Mouse (Mus musculus): ENCODE results near the gene Grik1.

Grik1 gene

DNA sequence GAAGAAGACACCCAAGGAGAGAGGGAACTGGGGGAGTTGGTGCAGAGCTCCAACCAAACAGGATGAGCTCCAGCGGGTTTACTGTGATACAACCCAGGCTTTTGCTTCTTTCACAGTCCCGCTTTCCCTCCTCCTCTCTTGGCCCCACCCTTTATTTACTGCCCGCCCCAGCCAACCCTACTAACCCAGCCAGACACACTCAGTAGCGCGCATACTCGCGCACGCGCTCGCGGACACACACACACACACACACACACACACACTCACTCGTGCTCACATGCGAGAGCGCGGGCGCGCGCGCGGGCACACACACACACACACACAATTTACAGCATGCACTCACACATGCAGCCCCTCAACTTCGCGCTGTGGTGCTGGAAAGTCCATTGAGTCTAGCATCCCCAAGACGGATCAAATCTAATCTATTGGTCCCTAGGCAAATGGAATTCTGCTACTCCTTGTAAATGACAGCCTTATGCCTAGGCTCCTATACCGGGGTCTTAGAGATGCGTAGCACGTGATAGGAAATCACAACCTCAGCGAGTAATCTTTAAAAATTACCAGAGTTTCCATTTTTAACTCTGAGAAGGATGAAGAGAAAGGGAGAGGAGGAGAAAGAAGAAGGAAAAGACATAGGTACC, at the start of gene Grik1:
TSS of gene Grik1 (minus strand) at position 134 of the 641 bp plus-strand sequence.
- in situ Hi-C loops (cut with MboI; ENCODE audit: low pct_unique_long_range_greater_than_20kb in 1 of 2, low sequenced_read_pairs in 2 of 2, unreplicated experiment in 1 of 2): no loop called here

- in situ Hi-C loops (cut with MboI; ENCODE audit: low pct_unique_long_range_greater_than_20kb in 1 of 2, low sequenced_read_pairs in 2 of 2, unreplicated experiment in 1 of 2): no loop called here
These were observed 4.1 kb upstream of the Grik1 start for GRCm38 (mm10) chr16:88294209-88294608.

- in situ Hi-C loops (cut with MboI; ENCODE audit: low pct_unique_long_range_greater_than_20kb in 1 of 2, low sequenced_read_pairs in 2 of 2, unreplicated experiment in 1 of 2): no loop called here
These were observed 514 bp downstream of the Grik1 start for GRCm38 (mm10) chr16:88289421-88290081.

DNA sequence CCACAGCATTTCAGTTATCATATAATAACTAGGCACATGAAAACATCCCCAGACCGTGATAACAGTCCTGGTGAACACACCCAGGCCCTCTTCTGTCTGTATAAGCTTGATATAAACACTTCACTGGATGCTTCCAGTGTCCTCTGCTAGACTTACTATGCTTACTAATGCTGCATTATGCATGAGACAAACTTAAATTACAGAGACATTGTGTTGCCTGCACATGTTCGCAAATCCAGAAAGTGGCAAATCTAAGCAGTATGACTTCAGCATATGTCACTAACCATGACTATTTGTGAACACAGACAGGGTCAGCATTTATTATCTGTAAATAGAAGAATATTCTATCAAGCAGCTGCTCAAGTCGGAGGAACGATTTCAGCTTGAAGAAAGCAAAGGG, 31.7 kb downstream of the Grik1 start:
- in situ Hi-C loops (cut with MboI; ENCODE audit: low pct_unique_long_range_greater_than_20kb in 1 of 2, low sequenced_read_pairs in 2 of 2, unreplicated experiment in 1 of 2): no loop called here

DNA sequence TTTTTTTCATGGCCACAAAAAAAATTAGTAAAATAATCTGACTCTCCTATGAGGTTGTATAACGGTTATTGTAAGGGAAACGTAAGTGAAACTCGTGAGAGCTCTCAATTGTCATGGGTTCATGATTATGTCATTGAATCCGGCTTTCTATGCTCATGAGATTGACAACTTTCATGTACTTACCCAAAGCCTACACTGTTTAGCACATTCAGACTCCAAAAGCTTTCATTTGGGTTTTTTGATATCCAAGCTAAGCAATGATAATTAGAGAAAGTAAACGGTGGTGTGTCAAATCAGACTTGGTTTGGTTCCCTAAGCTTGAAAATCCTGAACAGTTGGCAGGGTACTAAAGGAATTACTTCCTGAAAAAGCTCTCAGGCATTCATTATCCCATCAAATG, 33.0 kb downstream of the Grik1 start:
- in situ Hi-C loops (cut with MboI; ENCODE audit: low pct_unique_long_range_greater_than_20kb in 1 of 2, low sequenced_read_pairs in 2 of 2, unreplicated experiment in 1 of 2): no loop called here

DNA sequence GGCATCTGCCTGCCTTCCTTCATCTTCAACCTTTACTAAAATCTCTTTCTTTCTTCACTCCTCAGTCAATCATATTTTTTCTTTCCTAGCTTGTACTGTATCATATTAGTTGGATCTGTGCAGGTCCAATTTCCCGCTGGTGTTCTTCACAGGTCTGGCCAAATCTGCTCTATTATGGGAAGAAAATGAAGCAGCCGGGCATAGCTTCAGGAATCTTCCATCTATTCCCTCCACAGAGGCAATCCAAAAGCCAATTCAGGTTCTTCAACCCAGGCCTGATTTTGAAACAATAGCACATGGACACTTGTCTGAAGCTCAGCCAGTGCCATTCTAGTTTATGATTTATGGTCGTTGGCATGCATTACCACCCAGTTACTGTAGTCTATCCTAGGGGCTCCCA, 34.0 kb downstream of the Grik1 start:
- in situ Hi-C loops (cut with MboI; ENCODE audit: low pct_unique_long_range_greater_than_20kb in 1 of 2, low sequenced_read_pairs in 2 of 2, unreplicated experiment in 1 of 2): no loop called here

GRCm38 (mm10) chr16:88252676-88253075, 37.4 kb downstream of the Grik1 start:
- in situ Hi-C loops (cut with MboI; ENCODE audit: low pct_unique_long_range_greater_than_20kb in 1 of 2, low sequenced_read_pairs in 2 of 2, unreplicated experiment in 1 of 2): no loop called here

GRCm38 (mm10) chr16:88251049-88251448, 39.0 kb downstream of the Grik1 start:
- in situ Hi-C loops (cut with MboI; ENCODE audit: low pct_unique_long_range_greater_than_20kb in 1 of 2, low sequenced_read_pairs in 2 of 2, unreplicated experiment in 1 of 2): no loop called here

DNA sequence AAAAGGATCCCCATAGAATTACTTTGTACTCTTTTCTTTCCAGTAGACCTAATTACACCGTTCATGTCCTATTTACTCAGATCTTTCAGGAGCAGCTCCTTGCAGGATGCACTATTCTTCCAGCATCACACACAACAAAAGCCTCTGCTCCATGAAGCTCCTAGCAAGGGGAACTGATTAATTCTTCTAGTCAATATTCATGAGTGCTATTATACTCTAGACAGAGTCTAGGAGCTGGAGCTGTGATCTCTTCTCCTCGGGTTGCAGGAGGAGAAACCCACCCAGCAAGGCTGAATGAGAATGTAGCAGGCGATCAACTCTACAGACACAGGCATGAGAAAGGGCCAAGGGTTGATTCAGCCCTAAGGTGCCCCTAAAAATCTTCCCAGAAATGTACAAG, 40.2 kb downstream of the Grik1 start:
- in situ Hi-C loops (cut with MboI; ENCODE audit: low pct_unique_long_range_greater_than_20kb in 1 of 2, low sequenced_read_pairs in 2 of 2, unreplicated experiment in 1 of 2): no loop called here

DNA sequence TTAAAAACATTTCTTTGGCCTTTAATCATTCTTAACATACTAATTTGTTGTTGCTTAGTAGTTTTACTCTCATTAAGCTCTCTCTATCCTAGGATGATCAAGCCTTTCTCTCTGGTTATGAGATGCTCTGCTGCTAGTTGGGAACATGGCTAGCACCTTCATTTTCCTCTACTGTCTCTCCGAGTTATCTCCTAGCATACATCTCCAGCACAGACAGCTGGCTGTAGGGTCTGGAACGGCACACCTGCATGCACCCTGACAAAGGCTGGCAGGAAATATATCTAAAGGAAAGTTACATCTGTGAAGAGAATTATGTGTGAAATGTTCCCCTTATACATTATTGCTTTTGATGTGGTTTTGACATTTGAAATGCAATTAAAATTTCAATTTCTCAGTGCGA, 42.5 kb downstream of the Grik1 start:
- in situ Hi-C loops (cut with MboI; ENCODE audit: low pct_unique_long_range_greater_than_20kb in 1 of 2, low sequenced_read_pairs in 2 of 2, unreplicated experiment in 1 of 2): no loop called here

GRCm38 (mm10) chr16:88244658-88245057, 45.4 kb downstream of the Grik1 start:
- in situ Hi-C loops (cut with MboI; ENCODE audit: low pct_unique_long_range_greater_than_20kb in 1 of 2, low sequenced_read_pairs in 2 of 2, unreplicated experiment in 1 of 2): no loop called here

GRCm38 (mm10) chr16:88225616-88226015, 64.4 kb downstream of the Grik1 start:
- in situ Hi-C loops (cut with MboI; ENCODE audit: low pct_unique_long_range_greater_than_20kb in 1 of 2, low sequenced_read_pairs in 2 of 2, unreplicated experiment in 1 of 2): no loop called here

DNA sequence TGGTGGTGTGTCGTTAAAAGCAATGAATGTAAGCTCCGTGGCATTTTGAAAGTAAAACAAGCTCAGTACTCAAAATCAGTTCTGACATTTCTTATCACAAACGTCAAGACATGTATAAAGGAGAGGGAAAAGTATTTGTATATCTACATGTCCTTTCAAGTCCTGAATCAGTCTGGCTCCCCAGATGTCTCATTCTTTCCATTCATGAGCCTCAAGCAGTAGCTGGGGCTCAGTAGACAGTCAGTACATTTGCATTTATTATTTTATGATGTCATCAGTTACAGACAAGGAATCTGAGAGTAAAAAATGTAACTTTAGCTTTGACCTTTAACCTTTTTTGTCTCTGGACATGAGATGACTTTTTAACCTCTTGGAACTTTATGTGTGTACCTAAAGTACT, 68.1 kb downstream of the Grik1 start:
- in situ Hi-C loops (cut with MboI; ENCODE audit: low pct_unique_long_range_greater_than_20kb in 1 of 2, low sequenced_read_pairs in 2 of 2, unreplicated experiment in 1 of 2): loop anchor here (25.0 kb wide), 1 partner anchor 385 kb away; no protein-coding TSS in a partner anchor

DNA sequence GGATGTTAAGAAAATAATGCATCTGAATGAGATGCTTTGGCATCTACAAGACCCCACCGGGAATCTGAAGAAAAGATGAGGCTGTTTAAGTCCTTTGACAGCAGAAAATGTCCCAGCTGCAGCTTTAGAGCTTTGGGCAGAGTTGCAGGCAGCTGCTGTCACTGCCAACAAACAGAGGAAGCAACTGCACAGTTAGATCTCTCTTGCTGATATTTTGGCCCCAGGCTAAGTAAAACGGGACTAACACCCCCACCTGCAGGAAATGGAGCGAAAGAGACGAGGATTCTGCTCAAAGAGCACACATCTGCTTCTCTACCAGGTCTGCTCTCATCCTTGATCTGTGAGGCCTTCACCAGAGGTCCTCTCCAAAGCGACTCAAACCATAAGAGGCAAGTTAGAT, 77.5 kb downstream of the Grik1 start:
- in situ Hi-C loops (cut with MboI; ENCODE audit: low pct_unique_long_range_greater_than_20kb in 1 of 2, low sequenced_read_pairs in 2 of 2, unreplicated experiment in 1 of 2): loop anchor here (25.0 kb wide), 1 partner anchor 375 kb away; no protein-coding TSS in a partner anchor

DNA sequence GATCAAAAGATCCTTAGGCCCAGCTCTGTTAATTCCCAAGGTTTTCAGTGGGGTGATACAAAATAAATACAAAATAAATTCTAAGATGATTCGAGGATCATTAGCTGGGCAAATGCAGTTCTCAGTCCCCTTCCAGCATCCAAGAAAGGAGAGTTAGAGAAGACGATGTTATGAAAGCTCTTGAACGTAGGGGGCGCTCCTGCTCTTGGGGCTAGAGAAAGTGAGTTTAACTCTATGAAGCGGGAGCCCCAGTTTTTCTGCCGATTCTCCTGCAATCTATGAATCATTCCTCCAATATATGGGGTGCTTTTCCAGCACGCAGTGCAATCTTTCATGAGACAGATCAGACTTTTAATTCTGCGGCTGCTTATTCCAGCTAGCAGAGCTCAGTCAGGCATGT, 78.2 kb downstream of the Grik1 start:
- in situ Hi-C loops (cut with MboI; ENCODE audit: low pct_unique_long_range_greater_than_20kb in 1 of 2, low sequenced_read_pairs in 2 of 2, unreplicated experiment in 1 of 2): loop anchor here (25.0 kb wide), 1 partner anchor 375 kb away; no protein-coding TSS in a partner anchor

GRCm38 (mm10) chr16:88204400-88204799, 85.7 kb downstream of the Grik1 start:
- in situ Hi-C loops (cut with MboI; ENCODE audit: low pct_unique_long_range_greater_than_20kb in 1 of 2, low sequenced_read_pairs in 2 of 2, unreplicated experiment in 1 of 2): loop anchor here (25.0 kb wide), 1 partner anchor 367 kb away; no protein-coding TSS in a partner anchor

GRCm38 (mm10) chr16:88203985-88204384, 86.1 kb downstream of the Grik1 start:
- in situ Hi-C loops (cut with MboI; ENCODE audit: low pct_unique_long_range_greater_than_20kb in 1 of 2, low sequenced_read_pairs in 2 of 2, unreplicated experiment in 1 of 2): loop anchor here (25.0 kb wide), 1 partner anchor 367 kb away; no protein-coding TSS in a partner anchor

GRCm38 (mm10) chr16:88187433-88188037, 102.5 kb downstream of the Grik1 start:
- in situ Hi-C loops (cut with MboI; ENCODE audit: low pct_unique_long_range_greater_than_20kb in 1 of 2, low sequenced_read_pairs in 2 of 2, unreplicated experiment in 1 of 2): no loop called here

GRCm38 (mm10) chr16:88178813-88179212, 111.3 kb downstream of the Grik1 start:
- in situ Hi-C loops (cut with MboI; ENCODE audit: low pct_unique_long_range_greater_than_20kb in 1 of 2, low sequenced_read_pairs in 2 of 2, unreplicated experiment in 1 of 2): no loop called here

DNA sequence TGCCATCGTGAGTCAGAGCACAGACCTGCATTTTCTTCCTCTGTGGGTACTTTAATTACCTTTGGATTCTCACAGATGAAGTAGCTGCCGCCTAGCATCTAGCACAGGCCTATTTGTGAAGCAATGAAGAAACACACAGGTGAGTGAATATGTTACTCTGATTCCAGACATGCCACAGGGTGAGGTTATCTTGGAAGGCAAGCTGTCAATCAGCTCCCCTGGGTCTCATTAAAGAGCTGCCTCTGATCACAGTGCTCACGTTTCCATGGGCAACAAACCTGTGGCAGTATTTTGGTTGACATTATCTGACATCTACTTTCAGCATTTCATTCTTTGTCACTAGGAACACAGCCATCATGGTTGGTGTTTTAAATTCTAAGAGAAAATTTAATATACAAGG, 112.7 kb downstream of the Grik1 start:
- in situ Hi-C loops (cut with MboI; ENCODE audit: low pct_unique_long_range_greater_than_20kb in 1 of 2, low sequenced_read_pairs in 2 of 2, unreplicated experiment in 1 of 2): no loop called here

Measured in mouse embryonic stem cell (cell line).